ENCODE assay signal across 10 mouse cellular contexts in the genomic region with DNA sequence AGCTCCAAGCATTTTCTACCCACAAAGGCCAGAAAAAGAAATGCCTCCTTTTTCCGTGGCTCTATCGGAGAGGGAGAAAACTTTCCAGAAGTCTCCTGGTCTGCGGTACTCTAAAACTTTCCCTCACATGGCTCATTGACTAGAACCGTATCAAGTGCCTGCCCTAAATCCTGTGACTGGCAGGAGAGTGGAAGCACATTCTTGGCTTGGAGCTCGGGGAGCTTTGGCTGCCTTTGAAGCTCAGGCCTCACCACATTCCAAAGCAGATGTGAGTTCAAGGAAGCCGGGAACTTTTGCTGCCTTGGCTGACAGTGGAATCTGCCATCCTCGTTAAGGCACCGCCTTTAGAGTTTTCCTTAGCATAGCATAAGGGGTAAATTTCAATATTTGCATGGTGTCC.
DNase-seq lines count a peak whose midpoint lies in the region; TF ChIP-seq lines count a peak whose summit lies in the region.
"Had no signal": no experiment of that assay in that cellular context is flagged by ENCODE, and none has a peak within 500 bp of the region (broad histone marks: within the 10 kb centered on the region; RNA-seq: fewer than 3 reads in every experiment).

No protein-coding gene starts in this region.

- peak; percentile 45 for DNase-seq in Muller cell, postnatal 12 days (ENCODE audit: inconsistent ontology term)
- DNase-seq in adipocyte (ENCODE audit: low spot score): peak; percentile 44
- peak; percentile 79 for DNase-seq in gastrocnemius, adult 2 months
- DNase-seq in heart, postnatal 14 days: peak; percentile 14 to 46
- DNase-seq in cerebellum, adult 11-12 months: no peak
- no peak for DNase-seq in left cerebral cortex, adult 9 months (ENCODE audit: low spot score in 2 of 2)
- DNase-seq in retina, embryonic 14.5 days (ENCODE audit: low spot score): no peak

- H3K27ac ChIP-seq in gastrocnemius, adult 2 months: peak overlapping the region; percentile 63
- H3K27ac ChIP-seq: embryonic facial prominence, embryonic 15.5 days; limb, embryonic 13.5 days; midbrain, embryonic 15.5 days had no signal

- TF ChIP-seq CTCF in gastrocnemius, adult 2 months (IDR thresholded peaks at IDR 0.05): no peak

- H3K4me3 ChIP-seq in gastrocnemius, adult 2 months: no peak overlapping the region
- H3K4me3 ChIP-seq: embryonic facial prominence, embryonic 15.5 days; limb, embryonic 13.5 days; midbrain, embryonic 15.5 days had no signal

- intact Hi-C loops in gastrocnemius, adult 2 months (cut with DNase I): loop anchor here (5.0 to 10.0 kb wide), 2 partner anchors 96 to 134 kb away; no protein-coding TSS in a partner anchor
- intact Hi-C loops in heart, postnatal 14 days (cut with DNase I): no loop called here

Comparison
In these comparisons a context has a peak if more than half of its experiments do, and no peak if none do; other contexts are left out.
1. DNase-seq: peak in Muller cell, postnatal 12 days (single experiment), adipocyte (single experiment), gastrocnemius, adult 2 months (single experiment) and heart, postnatal 14 days (2 of 2); none in cerebellum, adult 11-12 months (single experiment), left cerebral cortex, adult 9 months (0 of 2) and retina, embryonic 14.5 days (single experiment).